In the genomic region with DNA sequence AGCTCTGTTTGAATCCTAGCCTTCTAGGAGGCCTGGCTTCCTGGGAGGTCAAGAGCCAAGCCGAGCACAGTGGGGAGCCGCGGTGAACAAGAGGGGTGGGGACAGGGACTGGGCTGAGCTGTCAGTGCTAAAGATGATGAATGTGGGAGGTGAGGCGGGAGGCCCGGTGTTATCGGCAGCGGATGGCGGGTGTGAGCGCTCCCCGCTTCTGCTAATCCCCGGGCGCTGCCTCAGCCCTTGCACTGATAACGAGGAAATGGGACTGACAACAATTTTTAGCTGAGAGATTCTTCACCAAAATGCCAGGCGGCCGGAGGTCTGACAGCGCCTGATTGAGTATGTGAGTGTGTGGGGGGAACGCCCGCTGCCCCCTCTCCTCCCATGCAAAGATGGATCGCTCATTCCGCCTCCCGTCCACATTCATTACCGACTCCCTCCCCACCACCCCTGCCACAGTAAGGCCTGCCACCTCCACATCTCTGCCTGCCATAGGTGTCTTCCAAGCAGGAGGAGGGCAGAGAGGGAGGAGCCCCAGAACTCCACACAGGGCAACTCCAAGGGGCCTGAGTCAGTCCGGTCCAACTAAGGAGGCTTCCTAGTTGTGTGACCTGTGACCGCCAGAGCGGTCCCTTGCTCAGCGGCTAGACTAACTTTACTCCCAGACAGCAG, we compare ENCODE assay signal across 8 mouse cellular contexts.
A peak's percentile ranks its signal among the peaks of the same experiment; 100 is the strongest.
DNase-seq lines count a peak whose midpoint lies in the region; ATAC-seq and TF ChIP-seq lines count a peak whose summit lies in the region.

No protein-coding gene starts in this region.

- H3K27ac ChIP-seq in kidney, embryonic 14.5 days (ENCODE audit: low read depth, low read length) = no peak overlapping the region
- H3K27ac ChIP-seq in embryonic facial prominence, embryonic 10.5 days (replicated peaks) = peak overlapping the region; percentile 0; the same call in 1 of the 2 replicates
- H3K27ac ChIP-seq in liver, embryonic 14.5 days = peak overlapping the region; percentile 94

- no peak overlapping the region for H3K4me2 ChIP-seq in kidney, embryonic 14.5 days (replicated peaks; ENCODE audit: low read depth, low read length)
- peak overlapping the region; percentile 65 for H3K4me2 ChIP-seq in liver, embryonic 14.5 days (ENCODE audit: low read depth)

- peaks cover 66% of the 10 kb centered on the region for H3K27me3 ChIP-seq in kidney, embryonic 14.5 days (ENCODE audit: control insufficient read depth, insufficient read depth, low read length)
- peaks cover 76% of the 10 kb centered on the region for H3K27me3 ChIP-seq in embryonic facial prominence, embryonic 10.5 days (replicated peaks; ENCODE audit: low read depth, poor library complexity, severe bottlenecking)
- H3K27me3 ChIP-seq in liver, embryonic 14.5 days (ENCODE audit: control insufficient read depth, insufficient read depth, low read length) = peaks cover 7% of the 10 kb centered on the region

- peak; percentile 77 for TF ChIP-seq EP300 in liver, embryonic 14.5 days (IDR thresholded peaks at IDR 0.05; ENCODE audit: low read depth)

- WGBS in kidney, embryonic 14.5 days = 4% methylated on average over 26 of the region's 26 CpGs
- 3% methylated on average over 26 of the region's 26 CpGs for WGBS in embryonic facial prominence, embryonic 10.5 days
- WGBS in liver, embryonic 14.5 days (ENCODE audit: insufficient replicate concordance) = 6% methylated on average over 26 of the region's 26 CpGs

- H3K4me3 ChIP-seq in kidney, embryonic 14.5 days (ENCODE audit: low read length) = no peak overlapping the region
- peak overlapping the region; percentile 30 for H3K4me3 ChIP-seq in embryonic facial prominence, embryonic 10.5 days
- H3K4me3 ChIP-seq in liver, embryonic 14.5 days (ENCODE audit: insufficient read depth in 1 of 2, low read depth in 2 of 2, low read length in 2 of 2) = peak overlapping the region; percentile 40 to 55

- TF ChIP-seq CTCF in liver, embryonic 14.5 days (IDR thresholded peaks at IDR 0.05; ENCODE audit: low read depth) = no peak

- DNase-seq in kidney, postnatal 10 days = no peak
- peak; percentile 30 for DNase-seq in embryonic facial prominence, embryonic 10.5 days (ENCODE audit: low spot score)
- peak; percentile 76 to 78 (median 77) for DNase-seq in liver, embryonic 14.5 days (ENCODE audit: low read depth in 3 of 3, low spot score in 3 of 3)
- peak; percentile 77 to 82 for DNase-seq in spleen, postnatal 4 days (ENCODE audit: low spot score in 2 of 2)
- DNase-seq in layer of hippocampus, postnatal 36 days = no peak
- DNase-seq in urinary bladder, postnatal 36 days (ENCODE audit: low spot score in 2 of 2) = no peak
- DNase-seq in left cerebral cortex, adult 8-10 months (ENCODE audit: low spot score in 2 of 2) = no peak

- ATAC-seq in kidney, embryonic 14.5 days (ENCODE audit: low FRiP score, low TSS enrichment) = peak; percentile 37; the same call in 1 of the 2 replicates
- ATAC-seq in liver, embryonic 14.5 days (ENCODE audit: insufficient read depth) = peak; percentile 97

- no peak overlapping the region for H3K9ac ChIP-seq in kidney, embryonic 14.5 days (ENCODE audit: low read depth, low read length)
- peak overlapping the region; percentile 80 for H3K9ac ChIP-seq in liver, embryonic 14.5 days (replicated peaks)

- peaks cover 21% of the 10 kb centered on the region for H3K4me1 ChIP-seq in kidney, embryonic 14.5 days (ENCODE audit: control insufficient read depth, insufficient read depth, low read length)
- H3K4me1 ChIP-seq in embryonic facial prominence, embryonic 10.5 days = peaks cover 60% of the 10 kb centered on the region
- H3K4me1 ChIP-seq in liver, embryonic 14.5 days (replicated peaks; ENCODE audit: control insufficient read depth in 2 of 2, insufficient read depth in 2 of 2, low read length in 1 of 2) = peaks cover 26 to 27% of the 10 kb centered on the region in 2 experiments

- no peaks in the 10 kb centered on the region for H3K36me3 ChIP-seq in kidney, embryonic 14.5 days (ENCODE audit: control insufficient read depth, insufficient read depth, low read length)
- H3K36me3 ChIP-seq in embryonic facial prominence, embryonic 10.5 days (replicated peaks) = no peaks in the 10 kb centered on the region
- no peaks in the 10 kb centered on the region for H3K36me3 ChIP-seq in liver, embryonic 14.5 days (replicated peaks; ENCODE audit: control insufficient read depth, insufficient read depth, low read depth)

- H3K9me3 ChIP-seq in kidney, embryonic 14.5 days (ENCODE audit: control insufficient read depth, low read length) = no peaks in the 10 kb centered on the region
- no peaks in the 10 kb centered on the region for H3K9me3 ChIP-seq in embryonic facial prominence, embryonic 10.5 days
- no peaks in the 10 kb centered on the region; the same call in 1 of the 2 replicates for H3K9me3 ChIP-seq in liver, embryonic 14.5 days (ENCODE audit: control insufficient read depth, low read length)

Comparison
In these comparisons a context has a peak if more than half of its experiments do, and no peak if none do; other contexts are left out.
1. DNase-seq: peak in embryonic facial prominence, embryonic 10.5 days (single experiment), liver, embryonic 14.5 days (3 of 3) and spleen, postnatal 4 days (2 of 2); none in kidney, postnatal 10 days (single experiment), layer of hippocampus, postnatal 36 days (0 of 2), urinary bladder, postnatal 36 days (0 of 2) and left cerebral cortex, adult 8-10 months (0 of 2).